Mouse (Mus musculus) cortical plate, adult 2 months (tissue): ENCODE data around the gene Slc7a8. TPM values are rescaled to one million over a fixed set of nuclear protein-coding genes. Genes with fewer than 3 reads are reported as not detected.

ENCODE experiments used
- H3K27ac ChIP-seq: fragments of 200-500 bp; 2 replicates; pipeline ENCODE4 v1.5.1; 2012; ENCODE audit warnings: low read length, control low read depth, inconsistent platforms; ENCODE audit not compliant: insufficient read depth
- H3K4me1 ChIP-seq: fragments of 200-500 bp; 2 replicates; pipeline ENCODE4 v1.6.1; 2011; ENCODE audit warnings: low read length; ENCODE audit not compliant: control insufficient read depth, insufficient read depth
- H3K4me3 ChIP-seq: fragments of 200-500 bp; 2 replicates; pipeline ENCODE4 v1.5.1; 2011; ENCODE audit warnings: mild to moderate bottlenecking, low read length, control low read depth; ENCODE audit not compliant: insufficient read depth
- CTCF ChIP-seq: fragments of 200-500 bp; IDR thresholded peaks from 2 replicates; pipeline ENCODE4 v1.5.1; 2011; ENCODE audit warnings: mild to moderate bottlenecking, control low read depth, low read length; ENCODE audit not compliant: insufficient read depth; ENCODE audit errors: extremely low read depth
- POLR2A ChIP-seq: fragments of 200-500 bp; IDR thresholded peaks from 2 replicates; pipeline ENCODE4 v1.6.1; 2011; ENCODE audit warnings: mild to moderate bottlenecking, low read length, control low read depth; ENCODE audit not compliant: insufficient read depth; ENCODE audit errors: extremely low read depth
- polyA plus RNA-seq: library from polyadenylated mRNA; depleted of rRNA; stranded (reverse); fragments of >200 nt; gene quantifications from 2 replicates; pipeline ENCODE4 v1.2.3, GENCODE M21; 2012; rRNA removed

Gene Slc7a8
- polyA plus RNA-seq, 1 experiment, result 54.7 TPM

GRCm38 (mm10) chr14:54686522-54687143 is 95.1 kb downstream of the Slc7a8 start, which contains the start of gene Acin1:
Acin1 (minus strand) TSS chr14:54686931.
- TF ChIP-seq CTCF (no peak), POLR2A (peak; percentile 95)
- Histone ChIP-seq H3K4me3 (peak within 1 kb of the TSS; percentile 74), H3K4me1 (no peaks in the 10 kb centered on the region; the same call in 1 of the 2 replicates), H3K27ac (peak within 1 kb of the TSS; percentile 89)

DNA sequence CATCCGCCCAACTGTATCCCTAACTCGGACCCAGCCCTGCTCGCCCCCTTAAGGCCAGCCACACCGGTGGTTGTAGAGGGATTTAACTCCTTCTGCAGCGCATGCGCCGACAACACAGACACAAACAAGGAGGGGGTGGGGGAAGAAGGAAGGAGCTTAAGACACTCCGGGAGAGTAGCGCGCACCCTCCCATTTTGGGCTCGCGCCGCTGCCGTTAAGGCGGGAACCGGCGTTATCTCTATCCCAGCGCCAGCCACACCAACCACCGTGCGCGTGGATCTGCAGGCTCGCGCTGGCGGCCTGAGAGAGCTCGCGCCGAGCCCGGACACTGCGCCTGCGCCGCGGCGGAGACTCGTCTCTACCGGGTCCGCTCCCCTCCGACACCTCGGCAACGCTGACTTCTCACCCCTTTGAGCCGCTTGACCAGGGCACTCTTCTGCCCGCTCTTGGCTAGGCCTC is 95.7 kb downstream of the Slc7a8 start, which contains the start of gene 1700123O20Rik:
Gene 1700123O20Rik (plus strand): TSS at position 154 of the 459 bp plus-strand sequence.
- H3K4me1 ChIP-seq, result no peaks in the 10 kb centered on the region; the same call in 1 of the 2 replicates
- H3K27ac ChIP-seq, result peak within 1 kb of the TSS; percentile 89
- peak within 1 kb of the TSS; percentile 74 for H3K4me3 ChIP-seq
- TF ChIP-seq POLR2A, result peak; percentile 66; the same call in 1 of the 2 replicates
- TF ChIP-seq CTCF, result no peak

DNA sequence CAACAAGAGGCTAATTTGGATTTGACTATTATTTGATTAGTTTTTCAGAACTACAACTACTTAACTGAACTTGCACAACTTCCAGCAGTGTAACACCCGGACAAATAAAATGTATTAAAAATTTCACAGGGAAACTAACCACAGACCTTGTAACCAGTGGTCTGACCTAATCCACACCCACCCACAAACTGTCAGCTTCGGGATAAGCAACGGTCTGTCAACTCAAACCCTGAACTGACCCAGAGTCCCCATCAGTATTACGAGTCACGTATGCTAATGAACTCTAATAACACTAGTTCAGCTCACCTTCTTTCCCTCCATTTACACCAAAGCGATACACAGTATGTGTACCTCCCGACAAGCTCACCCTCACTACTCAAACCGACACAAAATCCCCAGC is 96.3 kb downstream of the Slc7a8 start:
- Histone ChIP-seq H3K27ac (no peak overlapping the region), H3K4me1 (no peaks in the 10 kb centered on the region; the same call in 1 of the 2 replicates), H3K4me3 (peak overlapping the region; percentile 74)
- TF ChIP-seq POLR2A (no peak), CTCF (no peak)

DNA sequence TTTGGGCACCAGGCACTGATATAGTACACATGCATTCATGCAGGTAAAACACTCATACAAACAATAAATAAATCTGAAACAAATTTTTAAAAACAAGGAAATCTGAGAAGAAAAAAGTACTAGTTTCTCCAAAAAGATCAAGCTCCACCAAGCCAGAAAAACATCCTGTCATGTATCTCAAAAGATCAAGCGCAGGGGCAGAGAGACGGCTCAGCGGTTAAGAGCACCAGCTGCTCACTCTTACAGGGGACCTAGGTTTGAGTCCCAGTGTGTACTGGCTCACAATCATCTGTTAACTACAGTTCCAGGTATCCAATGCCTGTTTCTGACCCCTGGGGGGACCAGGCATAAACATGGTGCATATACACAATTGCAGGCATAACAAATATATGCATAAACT is 99.3 kb downstream of the Slc7a8 start:
- Histone ChIP-seq H3K4me1 (no peaks in the 10 kb centered on the region), H3K4me3 (no peak overlapping the region), H3K27ac (no peak overlapping the region)
- no peak for TF ChIP-seq CTCF
- TF ChIP-seq POLR2A, result no peak

DNA sequence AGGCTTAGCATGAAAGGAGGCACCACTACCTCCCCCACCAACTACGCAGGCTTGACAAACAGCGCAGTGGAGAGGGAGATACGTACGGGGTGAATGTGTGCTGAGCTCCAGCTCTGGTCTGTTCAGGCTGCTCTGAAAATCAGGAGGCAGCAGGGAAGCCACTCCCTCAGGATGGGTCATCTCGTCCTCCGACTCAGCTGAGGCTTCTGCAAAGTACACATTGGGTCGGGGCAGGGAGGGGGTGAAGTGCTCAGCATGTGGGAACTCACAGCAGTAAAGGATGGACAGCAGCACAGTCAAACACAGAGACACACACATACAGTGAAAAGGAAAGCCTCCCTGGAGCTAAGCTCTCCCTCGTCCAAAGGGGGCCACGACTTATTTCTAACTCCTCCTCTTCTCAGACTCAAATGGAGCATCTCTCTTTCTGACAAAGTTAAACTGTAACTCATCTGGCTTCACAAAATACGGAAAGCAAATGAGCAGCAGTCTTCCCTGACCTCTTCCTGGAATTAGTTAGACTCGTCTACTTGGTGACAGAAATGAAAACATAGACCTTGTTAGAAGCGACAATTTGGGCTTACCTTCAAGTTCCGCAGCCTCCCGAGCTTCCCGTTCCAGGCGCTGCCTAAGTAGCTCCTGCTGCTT is 103.0 kb downstream of the Slc7a8 start:
- H3K27ac ChIP-seq, result no peak overlapping the region
- TF ChIP-seq POLR2A (no peak), CTCF (no peak)
- no peak overlapping the region for H3K4me3 ChIP-seq
- H3K4me1 ChIP-seq, result peaks cover 2% of the 10 kb centered on the region

DNA sequence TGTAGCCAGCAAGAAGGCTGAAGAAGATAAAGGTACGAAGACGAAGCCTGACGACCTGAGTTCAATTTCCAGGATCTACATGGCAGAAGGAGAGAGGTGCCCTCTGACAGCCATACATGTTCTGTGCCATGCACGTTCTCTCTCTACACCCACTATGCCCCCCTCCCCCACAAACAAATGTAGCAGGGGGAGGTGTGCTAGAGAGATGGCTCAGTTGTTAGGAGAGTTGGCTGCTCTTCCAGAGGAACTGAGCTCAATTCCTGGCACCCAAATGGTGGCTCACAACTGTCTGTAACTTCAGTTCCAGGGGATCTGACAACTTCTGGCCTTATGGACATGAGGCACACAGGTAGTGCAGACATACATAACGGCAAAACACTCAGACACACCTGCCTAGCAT is 105.5 kb downstream of the Slc7a8 start:
- Histone ChIP-seq H3K27ac (no peak overlapping the region), H3K4me1 (peaks cover 2% of the 10 kb centered on the region), H3K4me3 (no peak overlapping the region)
- TF ChIP-seq POLR2A, result no peak
- TF ChIP-seq CTCF, result no peak

- peaks cover 2% of the 10 kb centered on the region for H3K4me1 ChIP-seq
- H3K27ac ChIP-seq, result no peak overlapping the region
- TF ChIP-seq POLR2A (no peak), CTCF (no peak)
- H3K4me3 ChIP-seq, result no peak overlapping the region
Observed at GRCm38 (mm10) chr14:54674317-54674716, 107.4 kb downstream of the Slc7a8 start.

Other genes with a start within 250 kb of the Slc7a8 start
- gene Haus4, start 227.3 kb downstream of the Slc7a8 start, polyA plus RNA-seq, result 3.7 and 3.8 TPM in 2 replicates
- 2.3 and 3.0 TPM in 2 replicates for gene Ajuba, start 204.4 kb downstream of the Slc7a8 start, polyA plus RNA-seq
- gene 4931414P19Rik, start 176.0 kb downstream of the Slc7a8 start, polyA plus RNA-seq, result 5.2 and 5.8 TPM in 2 replicates
- gene Psmb5, start 163.9 kb downstream of the Slc7a8 start, polyA plus RNA-seq, result 181 and 197 TPM in 2 replicates
- 0.17 and 0.23 TPM in 2 replicates for gene Psmb11, start 160.5 kb downstream of the Slc7a8 start, polyA plus RNA-seq
- not detected in 2 replicates for gene Gm17606, start 141.0 kb downstream of the Slc7a8 start, polyA plus RNA-seq
- gene Cdh24, start 140.6 kb downstream of the Slc7a8 start, polyA plus RNA-seq, result 13.3 and 18.6 TPM in 2 replicates
- 35.1 and 37.9 TPM in 2 replicates for gene 1700123O20Rik, start 95.7 kb downstream of the Slc7a8 start, polyA plus RNA-seq
- 169 and 194 TPM in 2 replicates for gene Acin1, start 95.0 kb downstream of the Slc7a8 start, polyA plus RNA-seq
- 0.04 and 0.06 TPM in 2 replicates for gene Gm29776, start 83.1 kb downstream of the Slc7a8 start, polyA plus RNA-seq
- gene Cebpe, start 69.8 kb downstream of the Slc7a8 start, polyA plus RNA-seq, result 0.09 TPM in 1 of 2 replicates, not detected in the other
- not detected in 2 replicates for gene Rnf212b, start 32.2 kb upstream of the Slc7a8 start, polyA plus RNA-seq
- 9.6 TPM in 2 replicates for gene Homez, start 89.0 kb upstream of the Slc7a8 start, polyA plus RNA-seq
- gene Ppp1r3e, start 95.6 kb upstream of the Slc7a8 start, polyA plus RNA-seq, result 15.7 and 16.1 TPM in 2 replicates
- gene Bcl2l2, start 101.4 kb upstream of the Slc7a8 start, polyA plus RNA-seq, result 109 and 115 TPM in 2 replicates
- 0.15 and 0.50 TPM in 2 replicates for gene Gm20521, start 101.5 kb upstream of the Slc7a8 start, polyA plus RNA-seq
- 414 and 456 TPM in 2 replicates for gene Pabpn1, start 110.6 kb upstream of the Slc7a8 start, polyA plus RNA-seq
- gene Slc22a17, start 131.2 kb upstream of the Slc7a8 start, polyA plus RNA-seq, result 776 and 795 TPM in 2 replicates
- 7.5 and 8.2 TPM in 2 replicates for gene Efs, start 144.2 kb upstream of the Slc7a8 start, polyA plus RNA-seq
- 0.13 and 0.17 TPM in 2 replicates for gene Il25, start 150.7 kb upstream of the Slc7a8 start, polyA plus RNA-seq
- gene Cmtm5, start 154.3 kb upstream of the Slc7a8 start, polyA plus RNA-seq, result 136 and 169 TPM in 2 replicates
- gene Myh6, start 185.0 kb upstream of the Slc7a8 start, polyA plus RNA-seq, result 0.17 TPM in 1 of 2 replicates, not detected in the other
- not detected in 2 replicates for gene Gm17428, start 195.0 kb upstream of the Slc7a8 start, polyA plus RNA-seq
- gene Myh7, start 212.7 kb upstream of the Slc7a8 start, polyA plus RNA-seq, result 29.0 and 34.8 TPM in 2 replicates
- gene Ngdn, start 233.5 kb upstream of the Slc7a8 start, polyA plus RNA-seq, result 35.3 and 38.6 TPM in 2 replicates